Comparison of ENCODE assay signal across 16 mouse cellular contexts in genomic region chrX:169450159-169450558, GRCm38 (mm10).
"Had no signal": no experiment of that assay in that cellular context is flagged by ENCODE, and none has a peak within 500 bp of the region (broad histone marks: within the 10 kb centered on the region; RNA-seq: fewer than 3 reads in every experiment).

No protein-coding gene starts in this region.

- H3K4me3 ChIP-seq: neural tube, embryonic 12.5 days; neural tube, embryonic 13.5 days; neural tube, embryonic 15.5 days; stomach, embryonic 15.5 days had no signal

- H3K9me3 ChIP-seq: neural tube, embryonic 12.5 days; neural tube, embryonic 13.5 days; neural tube, embryonic 15.5 days; stomach, embryonic 15.5 days had no signal

- H3K4me2 ChIP-seq: neural tube, embryonic 12.5 days; neural tube, embryonic 13.5 days; neural tube, embryonic 15.5 days; stomach, embryonic 15.5 days had no signal

- H3K4me1 ChIP-seq: neural tube, embryonic 12.5 days; neural tube, embryonic 13.5 days; neural tube, embryonic 15.5 days; stomach, embryonic 15.5 days had no signal

- DNase-seq: retina, postnatal 1 day; right cerebral cortex, adult 18-20 months; right cerebral cortex, postnatal 14 days; right cerebral cortex, postnatal 25 days; right cerebral cortex, postnatal 4 days; spleen, adult 18-20 months; thymus, adult 18-20 months; thymus, adult 2 months; thymus, postnatal 25 days; thymus, postnatal 36 days; thymus, postnatal 4 days had no signal

- H3K36me3 ChIP-seq: neural tube, embryonic 12.5 days; neural tube, embryonic 13.5 days; neural tube, embryonic 15.5 days; stomach, embryonic 15.5 days had no signal

- H3K27ac ChIP-seq: neural tube, embryonic 12.5 days; neural tube, embryonic 13.5 days; neural tube, embryonic 15.5 days; stomach, embryonic 15.5 days; stomach, postnatal 0 days had no signal

- H3K9ac ChIP-seq: neural tube, embryonic 12.5 days; neural tube, embryonic 13.5 days; neural tube, embryonic 15.5 days; stomach, embryonic 15.5 days had no signal

- H3K27me3 ChIP-seq: neural tube, embryonic 12.5 days; stomach, embryonic 15.5 days had no signal
